Mouse (Mus musculus) urinary bladder, postnatal 25 days (tissue): ENCODE results near the gene Fkbp10.

Source experiments
- DNase-seq: peaks from one replicate; pipeline ENCODE4 v3.0.0; 2022; ENCODE audit warnings: low spot score

The Fkbp10 gene

DNA sequence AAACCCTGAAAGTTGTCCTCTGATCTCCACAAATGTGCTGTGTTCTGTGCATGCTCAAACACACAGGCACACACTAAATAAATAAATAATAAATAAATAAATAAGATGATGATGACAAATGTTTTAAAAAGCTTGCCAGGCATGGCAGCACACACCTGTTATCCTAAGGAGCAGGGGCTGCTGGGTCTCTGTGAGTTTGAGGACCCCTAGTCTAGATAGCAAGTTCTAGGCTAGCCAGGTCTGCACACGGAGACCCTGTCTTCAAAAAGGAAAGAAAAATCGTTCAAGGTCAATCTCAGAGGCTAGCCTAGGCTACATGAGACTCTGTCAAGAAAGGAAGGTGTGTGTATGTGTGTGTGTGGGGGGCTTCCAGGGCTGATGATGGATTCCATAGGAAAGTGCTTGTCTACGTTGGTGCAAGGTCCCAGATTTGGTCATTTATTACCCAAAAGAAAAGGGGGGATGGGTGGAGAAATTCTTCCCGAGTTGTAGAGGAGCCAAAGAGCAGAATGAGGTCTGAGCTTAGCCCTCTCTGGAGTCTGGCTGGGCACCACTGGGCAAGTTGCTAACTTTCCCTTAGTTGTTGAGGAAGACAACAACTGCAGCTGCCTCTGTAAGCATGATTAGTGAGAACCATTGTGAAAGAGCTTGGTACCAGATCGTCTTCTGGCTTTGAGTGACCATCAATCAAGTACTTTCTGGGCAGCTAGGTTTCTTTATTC, 21.0 kb upstream of the Fkbp10 start:
- DNase-seq, result no peak

DNA sequence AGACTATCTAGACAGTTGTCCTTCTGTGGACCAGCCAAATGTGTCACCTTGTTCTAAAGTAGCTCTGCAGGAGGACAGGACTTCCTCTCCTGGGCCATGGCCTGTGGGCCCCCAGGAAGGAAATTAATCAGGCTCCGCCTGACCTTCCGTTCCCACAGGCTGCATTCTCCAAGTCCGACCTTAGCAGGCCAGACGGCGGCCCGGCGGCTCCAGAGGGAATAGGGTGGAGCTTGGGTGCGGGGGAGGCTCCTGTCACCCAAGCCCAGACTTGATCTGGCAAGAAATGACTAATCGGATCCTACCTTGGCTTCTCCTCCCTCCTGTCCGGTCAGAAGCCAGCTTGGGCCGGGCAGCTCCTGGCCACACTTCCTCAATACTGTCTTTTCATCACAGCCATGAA, 20.3 kb upstream of the Fkbp10 start:
- DNase-seq, result peak; percentile 54

DNA sequence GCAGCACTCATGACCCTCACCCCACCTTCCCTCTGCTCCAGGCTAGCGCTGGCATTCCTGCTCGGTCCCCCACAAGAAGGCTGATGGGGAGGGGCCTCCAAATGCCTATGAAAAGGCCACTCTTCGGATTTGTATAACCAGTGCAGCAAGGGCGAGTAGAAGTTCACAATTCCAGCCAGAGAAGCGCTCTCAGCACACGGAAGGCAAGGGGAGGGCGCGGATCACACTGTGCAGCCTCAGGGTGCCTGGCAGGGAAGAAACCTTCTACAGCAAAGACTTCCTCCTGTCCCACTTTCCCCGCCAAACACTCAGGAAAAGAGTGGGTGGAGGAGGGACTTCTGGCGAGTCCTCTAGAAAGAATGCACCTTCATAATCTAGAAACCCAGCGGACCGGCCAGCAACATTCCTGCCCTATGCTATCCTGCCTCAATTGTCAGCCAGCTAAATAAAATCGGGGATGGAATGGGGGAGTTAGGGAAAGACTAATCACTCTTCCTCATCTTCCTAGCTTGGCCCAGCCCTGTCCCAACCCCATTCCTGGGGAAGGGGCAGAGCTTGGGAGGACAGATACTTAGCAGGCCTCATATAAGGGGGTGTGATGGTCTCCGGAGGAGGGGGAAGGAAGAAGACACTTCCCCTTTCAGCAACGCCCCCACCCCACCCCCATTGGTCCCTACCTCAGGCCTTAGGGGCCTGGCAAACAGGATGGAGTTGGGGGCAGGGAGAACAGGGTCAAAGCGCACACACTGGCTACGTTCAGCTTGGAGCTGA, 19.5 kb upstream of the Fkbp10 start:
- no peak for DNase-seq

DNA sequence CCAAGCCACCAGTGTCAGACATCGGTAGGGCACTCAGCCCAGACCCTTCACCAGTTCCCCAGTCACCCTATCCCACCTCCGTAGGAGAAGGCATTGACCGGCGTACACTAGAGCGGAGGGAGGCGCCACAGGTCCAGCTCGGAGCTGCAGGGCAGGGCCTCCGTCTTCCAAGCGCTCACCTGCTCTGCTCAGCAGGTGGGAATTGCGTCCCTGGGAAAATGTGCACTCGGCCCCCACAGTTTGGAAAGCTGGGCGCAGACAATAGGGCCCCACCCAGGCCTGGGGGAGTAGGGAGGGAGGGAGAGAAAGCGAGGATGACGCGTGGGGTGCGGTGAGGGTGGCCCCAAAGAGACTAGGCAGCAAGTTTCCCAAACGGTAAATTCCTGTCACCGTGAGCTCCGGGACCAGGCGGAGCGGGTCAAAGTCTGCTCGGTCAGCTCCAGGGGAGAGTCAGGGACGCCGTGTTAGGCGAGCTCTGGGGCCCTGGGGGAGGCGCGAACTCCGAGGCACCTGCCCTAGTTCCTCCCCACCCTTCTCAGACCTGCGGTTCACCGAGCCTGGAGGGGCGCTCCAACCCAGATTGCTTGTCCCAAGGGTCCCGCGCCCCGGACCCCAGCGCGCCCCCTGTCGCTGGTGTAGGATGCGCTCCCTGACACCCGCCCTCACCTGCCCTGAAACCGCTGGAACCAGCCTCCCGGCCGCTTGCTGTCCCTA, 18.5 kb upstream of the Fkbp10 start:
- peak; percentile 43 for DNase-seq

DNA sequence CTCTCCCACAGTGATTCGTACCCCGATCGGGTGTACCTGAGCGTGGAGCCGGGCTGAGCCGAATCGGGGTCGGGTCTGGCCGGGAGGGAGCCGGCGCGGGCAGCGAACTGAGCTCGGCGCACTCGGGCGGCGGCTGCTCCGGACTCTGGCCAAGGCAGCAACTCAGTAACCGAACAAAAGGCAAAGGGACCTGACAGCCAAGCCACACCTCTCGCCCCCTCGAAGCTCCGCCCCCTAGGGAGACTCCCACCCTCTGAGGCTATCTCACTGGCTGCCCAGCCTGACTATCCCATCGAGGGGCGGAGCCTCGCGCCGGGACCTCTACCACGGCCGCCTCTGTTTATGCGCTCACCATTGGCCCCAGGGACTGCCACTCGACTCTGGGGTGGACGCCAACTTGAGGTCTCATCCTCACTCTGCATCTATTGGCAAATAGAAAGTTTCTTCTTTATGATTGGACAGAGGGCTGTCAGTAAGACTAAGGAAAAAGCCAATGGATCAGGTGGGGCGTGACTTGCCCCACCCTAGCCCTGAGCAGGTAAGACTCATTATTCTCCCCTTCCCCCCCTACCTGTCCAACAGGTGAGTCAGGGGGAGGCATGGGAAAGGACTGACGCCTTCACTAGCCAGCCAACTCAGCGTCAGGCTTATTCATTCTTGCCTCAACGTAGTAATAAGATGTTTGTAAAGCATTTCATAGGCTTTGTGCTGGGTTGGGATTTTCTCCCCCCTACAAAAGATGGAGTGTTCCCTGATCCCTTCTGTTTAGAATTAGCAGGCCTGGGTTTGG, 17.7 kb upstream of the Fkbp10 start, which contains the start of gene Jup:
TSS of gene Jup (minus strand) at position 164 of the 790 bp plus-strand sequence.
- DNase-seq, result peak; percentile 99

DNA sequence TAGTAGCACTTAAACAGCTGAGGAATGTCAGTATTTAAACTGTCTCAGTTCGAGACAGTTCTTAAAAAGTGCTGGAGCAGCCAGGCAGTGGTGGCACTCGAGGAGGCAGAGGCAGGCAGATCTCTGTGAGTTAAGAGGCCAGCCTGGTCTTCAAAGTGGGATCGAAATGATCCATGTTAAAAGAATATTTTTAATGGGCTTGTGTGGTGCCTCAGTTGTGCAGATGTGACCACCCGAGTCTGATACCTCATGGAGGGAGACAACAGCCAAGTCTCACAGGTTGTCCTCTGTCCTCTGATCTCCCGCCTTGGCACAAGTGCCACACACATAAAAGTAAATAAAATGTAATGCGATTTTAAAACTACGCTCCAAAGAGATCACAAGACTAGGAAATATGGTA, 17.0 kb upstream of the Fkbp10 start:
- no peak for DNase-seq

DNA sequence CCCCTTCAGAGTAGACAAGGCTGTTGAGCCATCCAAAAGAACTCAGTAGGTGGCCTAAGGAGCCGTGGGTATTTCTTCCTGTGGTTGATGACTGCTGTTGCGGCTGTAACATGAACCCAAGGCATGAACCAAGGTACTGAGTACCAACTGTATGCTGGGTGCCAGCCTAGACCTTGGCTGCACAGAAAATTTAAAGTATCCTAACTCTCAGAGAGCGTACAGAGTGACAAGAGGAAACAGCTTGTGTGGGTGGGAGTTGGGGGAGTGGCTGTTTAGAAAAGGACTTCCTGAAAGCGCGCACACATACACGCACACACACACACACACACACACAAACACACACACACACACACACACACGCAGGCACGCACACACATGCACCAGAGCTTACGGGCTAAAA, 16.2 kb upstream of the Fkbp10 start:
- no peak for DNase-seq

DNA sequence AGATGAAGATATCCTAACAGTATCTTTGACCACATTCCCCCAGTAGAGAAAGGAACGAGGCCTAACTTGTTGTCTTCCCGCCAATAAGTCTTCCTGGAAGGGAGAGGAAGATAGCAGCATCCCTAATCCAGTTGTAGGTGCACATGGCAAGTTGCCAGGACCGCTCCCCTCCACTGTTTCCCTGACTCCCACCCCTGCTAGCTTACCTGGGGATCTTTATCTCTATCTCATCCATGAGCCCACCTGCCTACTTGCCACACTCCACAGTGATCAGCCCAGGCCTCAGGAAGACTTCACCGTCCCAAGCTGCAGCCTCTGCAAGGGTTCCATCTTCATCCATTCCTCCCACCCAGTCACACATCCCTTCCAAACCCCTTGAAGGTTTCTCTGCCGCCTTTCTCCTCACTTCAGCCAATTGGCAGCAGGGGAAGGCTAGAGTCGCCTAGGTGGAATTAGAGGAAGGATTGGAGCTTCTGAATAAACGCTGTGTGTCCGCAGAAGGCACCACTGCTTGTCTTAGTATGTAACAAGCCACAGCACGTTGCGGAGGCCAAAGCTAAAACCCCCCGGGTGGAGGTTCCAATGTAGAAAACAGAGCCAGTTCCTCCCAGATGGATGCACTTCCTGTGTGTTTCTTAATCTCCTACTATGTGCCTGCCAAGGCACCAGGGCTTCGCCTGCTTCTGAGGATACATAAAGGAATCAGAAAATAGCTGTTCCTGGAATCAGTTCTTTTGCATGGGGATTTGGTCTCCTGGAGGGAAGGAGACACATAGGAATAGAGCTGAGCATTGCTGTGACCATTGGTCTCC, 15.6 kb upstream of the Fkbp10 start:
- no peak for DNase-seq

DNA sequence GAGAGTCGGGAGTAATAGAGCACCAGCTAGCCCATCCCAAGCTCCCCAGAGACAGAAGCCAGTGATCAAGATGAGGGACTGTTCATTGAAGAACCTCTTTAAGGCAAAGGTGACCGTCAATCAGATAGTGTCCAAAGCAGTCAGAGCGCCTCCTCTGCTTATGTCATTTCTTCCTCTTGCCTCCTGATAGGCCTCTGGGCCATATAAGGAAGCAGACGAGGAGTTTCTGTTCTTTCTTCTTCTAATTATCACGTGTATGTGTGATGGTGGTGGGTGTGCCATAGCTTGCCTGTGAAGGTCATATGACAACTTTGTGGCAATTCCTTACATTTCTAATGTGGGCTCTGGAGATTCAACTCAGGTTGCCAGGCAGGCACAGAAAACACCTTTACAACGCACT, 14.7 kb upstream of the Fkbp10 start:
- DNase-seq, result no peak

DNA sequence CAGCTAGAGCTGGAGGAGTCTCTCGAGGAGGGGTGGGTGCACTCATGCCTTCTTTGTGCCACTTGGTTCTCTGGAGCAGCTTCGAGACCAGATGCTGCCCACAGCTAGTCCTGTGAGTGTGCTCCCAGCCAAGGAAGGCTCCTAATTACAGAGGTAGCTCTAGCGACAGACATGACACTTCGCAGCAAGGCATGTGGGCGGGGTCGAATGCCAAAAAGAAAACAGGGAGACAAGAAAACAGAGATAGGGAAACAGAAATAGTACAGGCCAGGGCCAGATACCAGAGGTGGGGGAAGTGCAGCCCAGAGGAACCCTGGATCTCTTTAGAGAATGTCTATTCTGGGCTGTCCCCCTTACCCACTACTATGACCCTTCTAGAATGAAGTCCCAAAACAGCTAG, 13.3 kb upstream of the Fkbp10 start:
- no peak for DNase-seq

DNA sequence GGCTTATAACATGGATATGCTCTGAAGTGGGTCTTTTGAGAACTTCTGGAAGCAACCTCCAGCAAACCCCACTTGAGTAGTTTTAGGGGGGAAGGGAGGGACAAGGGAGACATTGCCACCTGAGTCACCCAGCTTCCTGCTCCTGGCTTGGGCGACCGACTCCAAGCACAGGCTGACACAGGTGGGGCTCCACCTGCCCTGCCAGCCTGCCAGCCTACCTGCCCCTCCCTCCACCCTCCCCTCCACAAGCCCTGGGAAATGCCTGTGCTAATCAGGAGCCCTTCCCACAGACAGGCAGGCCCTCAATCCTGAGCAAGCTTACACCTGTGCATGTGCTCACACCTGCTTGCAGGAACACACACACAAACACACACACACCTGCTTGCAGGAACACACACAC, 12.8 kb upstream of the Fkbp10 start:
- DNase-seq, result no peak

DNA sequence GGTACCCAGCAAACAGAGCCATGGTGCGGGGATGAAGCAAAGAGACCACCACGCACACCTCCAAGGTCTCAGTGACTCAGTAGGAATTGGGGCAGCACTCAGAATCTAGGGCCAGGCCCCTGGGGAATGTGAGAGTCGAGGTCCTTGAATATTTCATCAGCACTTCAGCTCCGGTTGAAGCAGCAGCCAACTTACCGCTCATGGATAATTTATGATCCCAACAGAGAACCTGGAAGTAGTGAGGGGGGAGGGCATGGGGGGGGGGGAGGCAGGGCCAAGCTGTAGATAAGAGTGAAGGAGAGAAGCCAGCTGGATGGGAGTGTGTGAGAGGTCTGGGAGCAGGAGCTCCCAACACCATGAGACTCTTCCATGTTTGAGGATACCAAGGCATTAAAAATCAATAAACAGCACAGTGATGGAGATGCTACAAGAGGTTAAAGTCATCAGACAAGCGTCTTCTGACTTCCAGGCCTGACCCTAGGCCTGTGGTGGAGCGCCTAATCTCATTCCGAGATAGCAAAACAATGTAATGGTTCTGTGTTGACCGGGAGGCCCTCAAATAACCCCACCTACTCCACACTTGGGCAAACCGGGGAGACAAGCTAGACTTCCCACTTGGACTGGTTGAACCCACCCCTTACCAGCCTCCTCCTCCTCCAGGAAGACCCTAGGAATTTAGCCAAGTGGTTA, 11.9 kb upstream of the Fkbp10 start:
- no peak for DNase-seq

DNA sequence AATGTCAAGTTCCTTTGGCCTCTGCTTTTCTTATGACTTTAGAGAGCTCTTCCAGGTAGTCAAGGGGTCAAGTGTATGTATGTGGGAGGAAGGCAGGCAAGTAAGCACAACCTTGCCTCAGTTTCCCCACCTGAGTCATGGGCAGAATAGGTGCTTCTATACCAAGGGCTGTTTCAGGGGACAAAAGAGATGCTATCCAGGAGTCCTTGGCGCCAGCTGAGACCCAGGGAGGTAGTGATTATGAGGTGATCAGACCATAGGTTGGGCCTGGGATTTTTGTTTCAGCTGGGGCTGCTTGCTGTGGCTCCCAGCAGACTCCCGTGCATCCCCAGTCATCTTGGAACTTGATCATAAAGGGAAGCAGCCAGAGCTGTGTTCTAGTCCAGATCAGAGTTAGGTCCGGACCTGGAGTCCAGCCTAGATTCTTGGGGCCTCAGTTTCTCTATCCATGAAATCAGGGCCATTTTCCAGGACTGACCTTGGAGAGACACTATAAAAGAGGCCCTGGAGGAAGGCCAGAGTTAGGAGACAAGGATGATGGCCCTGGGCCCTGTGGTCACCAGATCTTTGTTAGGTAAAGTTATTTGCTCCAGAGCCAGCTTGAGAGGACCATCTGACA, 10.9 kb upstream of the Fkbp10 start:
- DNase-seq, result no peak

DNA sequence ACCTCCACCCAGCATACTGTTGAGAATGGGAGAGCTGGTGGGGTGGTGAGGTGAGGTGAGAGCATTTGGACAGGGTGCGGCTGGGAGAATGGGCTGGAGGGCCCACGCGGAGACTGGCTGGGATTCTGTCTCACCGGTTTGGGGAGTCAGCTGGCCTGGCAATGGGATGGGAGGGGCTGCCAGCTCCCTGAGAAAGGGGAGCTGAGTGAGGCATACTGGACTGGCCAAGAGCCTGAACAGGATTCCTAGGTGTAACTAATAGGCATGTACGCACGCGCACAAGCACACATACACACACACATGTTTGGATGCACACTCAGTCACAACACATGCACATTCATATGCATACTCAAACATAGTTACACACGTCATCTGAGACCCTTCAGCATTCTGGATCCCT, 9.2 kb upstream of the Fkbp10 start:
- no peak for DNase-seq

DNA sequence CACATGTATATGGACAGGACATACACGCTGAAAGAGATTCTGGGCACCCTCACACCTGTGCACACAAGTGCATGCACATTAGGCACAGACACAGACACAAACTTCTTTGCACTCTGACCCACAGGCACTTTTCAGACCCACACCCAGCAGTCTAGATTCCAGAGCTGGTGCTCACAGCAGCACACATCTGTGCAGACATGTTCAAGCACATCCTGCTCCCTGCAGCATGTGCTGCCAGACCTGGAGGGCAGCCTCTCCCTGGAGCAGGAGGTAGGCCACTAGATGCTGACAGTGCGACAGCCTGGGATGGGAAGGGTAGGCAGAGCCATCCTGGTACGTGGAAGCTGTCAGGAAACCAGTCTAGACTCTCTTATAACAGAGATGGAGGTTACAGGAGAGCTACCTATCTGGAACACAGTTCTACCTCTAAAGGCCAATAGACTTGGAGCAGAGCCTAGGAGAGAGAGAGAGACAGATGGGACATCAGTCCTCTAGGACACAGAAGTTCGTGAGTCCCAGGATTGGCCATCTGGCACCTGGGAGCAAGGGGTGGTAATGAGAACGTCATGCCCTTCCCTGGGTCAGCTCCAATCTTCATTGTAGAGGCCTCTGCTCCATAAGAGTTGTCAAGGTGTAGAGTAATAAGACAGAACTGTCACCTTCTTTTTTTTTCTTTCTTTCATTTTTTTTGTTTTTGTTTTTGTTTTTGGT, 8.3 kb upstream of the Fkbp10 start:
- no peak for DNase-seq

DNA sequence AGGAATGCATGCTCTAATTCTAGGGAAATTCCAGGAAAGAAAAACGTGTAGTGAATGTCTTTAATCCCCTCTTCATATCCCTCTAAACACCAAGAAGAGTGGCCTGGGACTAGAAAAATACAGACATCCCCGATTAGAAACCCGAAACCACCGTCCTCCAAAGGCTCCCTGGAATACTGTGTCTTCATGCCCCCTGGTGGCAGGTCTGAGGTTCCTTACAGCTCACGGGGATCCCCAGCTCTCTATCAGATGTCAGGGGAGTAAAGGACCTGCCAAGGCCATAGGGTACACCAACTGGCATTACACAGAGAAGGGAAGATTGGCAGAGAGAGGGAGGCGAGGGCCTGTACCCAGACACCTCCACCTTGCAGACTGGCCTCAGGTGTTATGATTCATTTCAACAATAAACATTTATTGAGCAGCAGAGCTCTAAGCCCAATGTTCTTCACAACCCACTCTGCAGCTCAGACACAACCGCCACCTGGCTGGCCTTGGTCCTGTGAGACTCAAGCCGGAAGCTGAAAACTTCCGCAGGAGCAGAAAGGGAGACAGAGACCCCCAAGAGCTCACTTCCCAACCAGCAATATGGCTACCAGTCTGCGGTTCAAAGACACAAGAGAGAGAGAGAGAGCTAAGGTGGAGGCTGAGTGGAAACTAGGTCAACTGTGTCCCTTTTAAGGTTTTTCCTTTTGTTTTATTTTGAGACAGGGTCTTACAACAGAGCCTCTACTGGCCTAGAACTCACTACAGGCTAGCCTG, 7.2 kb upstream of the Fkbp10 start:
- peak; percentile 71 for DNase-seq

DNA sequence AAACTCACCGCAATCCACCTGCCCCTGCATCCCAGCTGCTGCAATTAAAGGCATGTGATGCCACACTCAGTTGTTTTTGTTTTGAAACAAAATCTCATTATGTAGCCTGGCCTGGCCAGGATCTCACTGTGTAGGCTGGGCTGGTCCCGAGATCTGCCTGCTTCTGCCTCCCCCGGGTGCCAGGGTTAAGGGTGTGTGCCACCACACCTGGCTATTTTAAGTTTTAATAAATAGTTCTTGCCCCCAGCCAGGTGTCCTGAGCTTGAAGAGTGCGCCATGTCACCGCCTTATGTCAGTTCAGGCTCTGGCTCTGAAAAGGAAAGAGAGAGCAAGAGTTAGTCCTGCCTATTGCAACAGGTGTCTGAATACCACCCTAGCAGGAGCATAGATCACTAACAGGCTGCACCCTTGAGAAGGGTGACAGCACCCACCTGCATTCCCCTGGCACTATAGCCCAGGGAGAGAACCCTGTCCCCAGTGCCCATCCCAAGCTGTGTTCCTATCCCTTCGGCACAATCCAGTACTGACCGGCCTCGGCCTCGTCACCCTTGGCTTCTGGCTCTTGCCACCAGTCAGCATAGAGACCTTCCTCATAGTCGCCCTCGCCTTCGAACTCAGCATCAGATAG, 6.5 kb upstream of the Fkbp10 start:
- DNase-seq, result no peak

DNA sequence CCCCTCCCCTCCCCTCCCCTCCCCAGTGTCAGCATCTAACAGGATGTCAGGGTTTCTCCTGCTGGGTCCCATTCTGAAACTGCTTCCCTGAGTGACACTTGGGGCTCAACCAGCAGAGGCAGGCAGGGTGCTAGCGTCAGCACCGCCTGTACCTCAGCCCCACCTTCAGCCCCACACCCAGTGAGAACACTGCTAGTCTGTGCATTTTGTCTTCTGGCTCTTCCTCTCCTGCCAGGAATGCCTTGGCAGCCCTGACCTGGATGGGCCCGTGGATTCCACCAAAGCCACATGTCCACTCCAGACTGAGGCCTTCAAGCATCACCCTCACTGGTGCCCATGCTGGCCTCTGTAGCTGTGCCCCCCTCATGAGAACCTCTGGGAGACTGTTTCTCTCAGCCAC, 5.8 kb upstream of the Fkbp10 start:
- DNase-seq, result no peak
